Mouse (Mus musculus) MEL (cell line): ENCODE data around the gene Cep131. TPM values are rescaled to one million over a fixed set of nuclear protein-coding genes. Genes with fewer than 3 reads are reported as not detected.

Experiments
- DNase-seq: peaks from one replicate; pipeline ENCODE4 v3.0.0; 2011; ENCODE audit warnings: low read depth, low spot score
- H3K27ac ChIP-seq: 2 replicates; pipeline ENCODE4 v1.5.1; 2012; ENCODE audit warnings: low read depth, mild to moderate bottlenecking, control low read depth, low read length, moderate library complexity; ENCODE audit not compliant: control insufficient read depth
- H3K27me3 ChIP-seq, 2 experiments: fragments of 150-350 bp in 1 of 2; sonication (generic) in 1 of 2; 2 replicates each; pipeline ENCODE4 v1.6.1; 2012; ENCODE audit warnings: low read length in 2 of 2, mild to moderate bottlenecking in 2 of 2, improper control_type of control experiment in 1 of 2, moderate library complexity in 1 of 2; ENCODE audit not compliant: insufficient read depth in 2 of 2, control insufficient read depth in 1 of 2
- H3K36me3 ChIP-seq, 2 experiments: 2 replicates each; pipeline ENCODE4 v1.6.1; 2012 to 2014; ENCODE audit warnings: low read length in 2 of 2, improper control_type of control experiment in 1 of 2, inconsistent platforms in 1 of 2, mild to moderate bottlenecking in 1 of 2; ENCODE audit not compliant: insufficient read depth in 2 of 2, control insufficient read depth in 1 of 2
- H3K4me1 ChIP-seq, 2 experiments: fragments of 150-350 bp in 1 of 2; sonication (generic) in 1 of 2; 2 replicates each; pipeline ENCODE4 v1.6.1; 2012; ENCODE audit warnings: low read length in 2 of 2, improper control_type of control experiment in 1 of 2, mild to moderate bottlenecking in 1 of 2; ENCODE audit not compliant: insufficient read depth in 2 of 2, control insufficient read depth in 1 of 2
- H3K4me3 ChIP-seq, 2 experiments: fragments of 150-350 bp in 1 of 2; sonication (generic) in 1 of 2; 2 replicates each; pipeline ENCODE4 v1.5.1; 2012; ENCODE audit warnings: low read depth in 2 of 2, low read length in 2 of 2, mild to moderate bottlenecking in 2 of 2, moderate library complexity in 2 of 2, control low read depth in 1 of 2, improper control_type of control experiment in 1 of 2; ENCODE audit not compliant: control insufficient read depth in 1 of 2, insufficient read depth in 1 of 2
- H3K79me2 ChIP-seq: 2 replicates; pipeline ENCODE4 v1.6.1; 2012; ENCODE audit warnings: mild to moderate bottlenecking, low read length, moderate library complexity; ENCODE audit not compliant: control insufficient read depth, poor library complexity, insufficient read depth
- H3K9ac ChIP-seq: 2 replicates; pipeline ENCODE4 v1.6.1; 2012; ENCODE audit warnings: low read depth, mild to moderate bottlenecking, control low read depth, low read length, moderate library complexity; ENCODE audit not compliant: control insufficient read depth, poor library complexity, severe bottlenecking
- H3K9me3 ChIP-seq: fragments of 150-350 bp; sonication (generic); replicated peaks from 2 replicates; pipeline ENCODE4 v1.6.1; 2012; ENCODE audit warnings: mild to moderate bottlenecking, low read length, improper control_type of control experiment, moderate library complexity; ENCODE audit not compliant: insufficient read depth
- CTCF ChIP-seq, 3 experiments: IDR thresholded peaks in 2 of 3; conservative IDR thresholded peaks in 1 of 3; 2 replicates each; pipeline ENCODE4 v1.5.1; 2011 to 2012; ENCODE audit warnings: low read length in 3 of 3, low read depth in 2 of 3, mild to moderate bottlenecking in 2 of 3, improper control_type of control experiment in 1 of 3, inconsistent platforms in 1 of 3, mixed read lengths in 1 of 3, moderate library complexity in 1 of 3; ENCODE audit not compliant: control insufficient read depth in 1 of 3, insufficient read depth in 1 of 3, poor library complexity in 1 of 3, severe bottlenecking in 1 of 3
- ELF1 ChIP-seq: IDR thresholded peaks from 2 replicates; pipeline ENCODE4 v1.6.1; 2014; ENCODE audit warnings: low read depth, mild to moderate bottlenecking, inconsistent platforms, low read length, improper control_type of control experiment, moderate library complexity
- EP300 ChIP-seq, 2 experiments: IDR thresholded peaks; 2 replicates each; pipeline ENCODE4 v1.6.1; 2011; ENCODE audit warnings: improper control_type of control experiment in 2 of 2, low read length in 2 of 2, low read depth in 1 of 2, mild to moderate bottlenecking in 1 of 2
- GABPA ChIP-seq: IDR thresholded peaks from 2 replicates; pipeline ENCODE4 v1.6.1; 2012; ENCODE audit warnings: low read depth, mild to moderate bottlenecking, inconsistent platforms, low read length, improper control_type of control experiment, moderate library complexity
- HCFC1 ChIP-seq: IDR thresholded peaks from 2 replicates; pipeline ENCODE4 v1.6.1; 2012; ENCODE audit warnings: low read depth, mild to moderate bottlenecking, inconsistent platforms, low read length, improper control_type of control experiment, moderate library complexity
- MAFK ChIP-seq: IDR thresholded peaks from 2 replicates; pipeline ENCODE4 v1.6.1; 2011; ENCODE audit warnings: low read depth, mild to moderate bottlenecking, low read length, improper control_type of control experiment, borderline replicate concordance
- MAZ ChIP-seq: IDR thresholded peaks from 2 replicates; pipeline ENCODE4 v1.6.1; 2012; ENCODE audit warnings: low read depth, mild to moderate bottlenecking, inconsistent platforms, low read length, improper control_type of control experiment
- MYB ChIP-seq: IDR thresholded peaks from 2 replicates; pipeline ENCODE4 v1.6.1; 2011; ENCODE audit warnings: mild to moderate bottlenecking, low read depth, low read length, improper control_type of control experiment
- MYC ChIP-seq: IDR thresholded peaks from 2 replicates; pipeline ENCODE4 v1.6.1; 2011; ENCODE audit warnings: low read depth, mild to moderate bottlenecking, low read length, improper control_type of control experiment, moderate library complexity
- NRF1 ChIP-seq: IDR thresholded peaks from 2 replicates; pipeline ENCODE4 v1.6.1; 2014; ENCODE audit warnings: low read depth, mild to moderate bottlenecking, inconsistent platforms, low read length, improper control_type of control experiment, moderate library complexity; ENCODE audit not compliant: poor library complexity, insufficient read depth, severe bottlenecking
- POLR2A ChIP-seq, 2 experiments: IDR thresholded peaks; 2 replicates each; pipeline ENCODE4 v1.6.1; 2011 to 2012; ENCODE audit warnings: low read length in 2 of 2, mild to moderate bottlenecking in 2 of 2, control low read depth in 1 of 2, improper control_type of control experiment in 1 of 2, low read depth in 1 of 2, moderate library complexity in 1 of 2; ENCODE audit not compliant: control insufficient read depth in 1 of 2, insufficient read depth in 1 of 2, poor library complexity in 1 of 2
- POLR2AphosphoS2 ChIP-seq: IDR thresholded peaks from 2 replicates; pipeline ENCODE4 v1.6.1; 2011; ENCODE audit warnings: low read length, improper control_type of control experiment
- POLR2AphosphoS5 ChIP-seq: IDR thresholded peaks from 2 replicates; pipeline ENCODE4 v1.6.1; 2012; ENCODE audit warnings: low read depth, borderline replicate concordance, mild to moderate bottlenecking, inconsistent platforms, low read length, moderate library complexity, mixed read lengths
- RCOR1 ChIP-seq: IDR thresholded peaks from 2 replicates; pipeline ENCODE4 v1.6.1; 2012; ENCODE audit warnings: low read depth, mild to moderate bottlenecking, inconsistent platforms, low read length, improper control_type of control experiment
- SIN3A ChIP-seq: IDR thresholded peaks from 2 replicates; pipeline ENCODE4 v1.6.1; 2012; ENCODE audit warnings: low read length, improper control_type of control experiment, inconsistent platforms
- TAL1 ChIP-seq: IDR thresholded peaks from 2 replicates; pipeline ENCODE4 v1.6.1; 2012; ENCODE audit warnings: mild to moderate bottlenecking, inconsistent platforms, low read length, moderate library complexity, mixed read lengths
- UBTF ChIP-seq: IDR thresholded peaks from 2 replicates; pipeline ENCODE4 v1.6.1; 2012; ENCODE audit warnings: low read depth, mild to moderate bottlenecking, inconsistent platforms, low read length, improper control_type of control experiment, moderate library complexity, borderline replicate concordance; ENCODE audit not compliant: insufficient read depth
- USF1 ChIP-seq: IDR thresholded peaks from 2 replicates; pipeline ENCODE4 v1.6.1; 2014; ENCODE audit warnings: low read depth, mild to moderate bottlenecking, inconsistent platforms, low read length, improper control_type of control experiment, moderate library complexity
- ZC3H11A ChIP-seq: IDR thresholded peaks from 2 replicates; pipeline ENCODE4 v1.6.1; 2012; ENCODE audit warnings: low read depth, mild to moderate bottlenecking, inconsistent platforms, low read length, improper control_type of control experiment
- ZMIZ1 ChIP-seq: IDR thresholded peaks from 2 replicates; pipeline ENCODE4 v1.6.1; 2012; ENCODE audit warnings: low read depth, mild to moderate bottlenecking, inconsistent platforms, low read length, improper control_type of control experiment, moderate library complexity
- ZNF384 ChIP-seq: IDR thresholded peaks from 2 replicates; pipeline ENCODE4 v1.6.1; 2012; ENCODE audit warnings: low read depth, mild to moderate bottlenecking, inconsistent platforms, low read length, improper control_type of control experiment
- polyA plus RNA-seq, 2 experiments: library from polyadenylated mRNA; stranded (reverse) in 1 of 2; unstranded in 1 of 2; fragments of >175 nt in 1 of 2; fragments of >200 nt in 1 of 2; gene quantifications; 2 replicates each; pipeline versions ENCODE4 v1.2.1 to v1.2.4; 2012; ENCODE audit warnings: low replicate concordance in 2 of 2, low read depth in 1 of 2; ENCODE audit not compliant: insufficient read length in 2 of 2, insufficient read depth in 1 of 2, missing spikeins in 1 of 2
- total RNA-seq: library from RNA; depleted of rRNA; stranded (reverse); fragments of 300-350 nt; gene quantifications from 2 replicates; pipeline ENCODE4 v1.2.3, GENCODE M21; 2012

The Cep131 gene
- total and polyA plus RNA-seq, 3 experiments, result 21.6 to 26.6 TPM; not detected in 1

GRCm38 (mm10) chr11:120041191-120042123 is 45.2 kb downstream of the Cep131 start:
- Histone ChIP-seq H3K4me1 (no peaks in the 10 kb centered on the region), H3K27me3 (no peaks in the 10 kb centered on the region; a peak in 1 of 4 replicates), H3K4me3 (no peak overlapping the region), H3K9me3 (no peaks in the 10 kb centered on the region), H3K79me2 (no peaks in the 10 kb centered on the region), H3K9ac (no peak overlapping the region), H3K36me3 (no peaks in the 10 kb centered on the region), H3K27ac (no peak overlapping the region)
- DNase-seq, result no peak
- TF ChIP-seq HCFC1 (no peak), USF1 (peak; percentile 37), MYC (no peak), CTCF (IDR thresholded peaks at IDR 0.05 in 2 of 3, conservative IDR thresholded peaks at IDR 0.05 in 1 of 3; ENCODE audit: control insufficient read depth in 1 of 3, insufficient read depth in 1 of 3, low read depth in 2 of 3, low read length in 3 of 3, poor library complexity in 1 of 3, severe bottlenecking in 1 of 3) (no peak)
- TF ChIP-seq, all 39 proteins: peak for 1

- H3K9ac ChIP-seq, result no peak overlapping the region
- H3K36me3 ChIP-seq, result no peaks in the 10 kb centered on the region
- H3K79me2 ChIP-seq, result no peaks in the 10 kb centered on the region
- DNase-seq, result peak; percentile 27
- H3K27me3 ChIP-seq, result no peaks in the 10 kb centered on the region; a peak in 1 of 4 replicates
- no peak overlapping the region for H3K27ac ChIP-seq
- no peaks in the 10 kb centered on the region for H3K9me3 ChIP-seq
- H3K4me1 ChIP-seq, result no peaks in the 10 kb centered on the region
- TF ChIP-seq UBTF (no peak), POLR2AphosphoS5 (no peak), RCOR1 (no peak), USF1 (no peak), POLR2AphosphoS2 (no peak)
- TF ChIP-seq, all 39 proteins: peak for 0
- no peak overlapping the region for H3K4me3 ChIP-seq
These were observed 46.2 kb downstream of the Cep131 start for GRCm38 (mm10) chr11:120040440-120040839.

GRCm38 (mm10) chr11:120039581-120039980 is 47.0 kb downstream of the Cep131 start:
- Histone ChIP-seq H3K27me3 (no peaks in the 10 kb centered on the region), H3K9me3 (no peaks in the 10 kb centered on the region), H3K79me2 (no peaks in the 10 kb centered on the region), H3K27ac (no peak overlapping the region), H3K4me1 (no peaks in the 10 kb centered on the region), H3K9ac (no peak overlapping the region), H3K36me3 (no peaks in the 10 kb centered on the region), H3K4me3 (no peak overlapping the region)
- DNase-seq, result no peak
- no peak for TF ChIP-seq MAFK
- no peak for TF ChIP-seq USF1
- TF ChIP-seq ZNF384, result no peak
- no peak for TF ChIP-seq UBTF
- no peak for TF ChIP-seq ELF1
- TF ChIP-seq GABPA, result no peak
- no peak for TF ChIP-seq MAZ
- TF ChIP-seq ZC3H11A, result no peak
- TF ChIP-seq MYB, result no peak
- TF ChIP-seq TAL1, result no peak
- TF ChIP-seq POLR2A (IDR thresholded peaks at IDR 0.05; ENCODE audit: control insufficient read depth in 1 of 2, insufficient read depth in 1 of 2, low read depth in 1 of 2, low read length in 2 of 2, poor library complexity in 1 of 2), result no peak
- TF ChIP-seq ZMIZ1, result no peak
- no peak for TF ChIP-seq POLR2AphosphoS2
- no peak for TF ChIP-seq NRF1
- no peak for TF ChIP-seq SIN3A
- no peak for TF ChIP-seq EP300 (IDR thresholded peaks at IDR 0.05; ENCODE audit: low read depth in 1 of 2, low read length in 2 of 2)
